Mouse (Mus musculus): ENCODE results near the gene Gm7168.
"Not testable (repeated sequence)": the region's sequence is repeated elsewhere in the genome, so short reads cannot be mapped to it uniquely, and the experiment has no call there.

Gene Gm7168

GRCm38 (mm10) chr17:13993425-13993824 is 45.3 kb downstream of the Gm7168 start:
- DNase-seq (ENCODE audit: low spot score in 2 of 2) = not testable (repeated sequence)
